Mouse (Mus musculus) neural tube, embryonic 11.5 days (tissue): ENCODE data around the gene Mapre1. TPM values are rescaled to one million over a fixed set of nuclear protein-coding genes. Genes with fewer than 3 reads are reported as not detected.

Experiments
- ATAC-seq: fragments of 200-750 bp; cut with Nextera tagmentation; 2 replicates; pipeline ENCODE4 v1.8.0; 2017; ENCODE audit warnings: moderate number of reproducible peaks, mild to moderate bottlenecking, moderate TSS enrichment, moderate library complexity; ENCODE audit not compliant: insufficient read depth, low FRiP score, low TSS enrichment
- DNase-seq: peaks from one replicate; pipeline ENCODE4 v3.0.0-alpha.2; 2015; ENCODE audit warnings: low spot score
- H3K27ac ChIP-seq: fragments of 300-500 bp; sonication (generic); 2 replicates; pipeline ENCODE4 v1.5.1; 2014; ENCODE audit warnings: low read depth, mild to moderate bottlenecking, low read length
- H3K27me3 ChIP-seq: fragments of 300-500 bp; sonication (generic); 2 replicates; pipeline ENCODE4 v1.6.1; 2014; ENCODE audit warnings: mild to moderate bottlenecking, low read length, mixed read lengths; ENCODE audit not compliant: control insufficient read depth, insufficient read depth
- H3K36me3 ChIP-seq: fragments of 300-500 bp; sonication (generic); 2 replicates; pipeline ENCODE4 v1.6.1; 2014; ENCODE audit warnings: mild to moderate bottlenecking, low read length, moderate library complexity, mixed read lengths; ENCODE audit not compliant: control insufficient read depth, insufficient read depth
- H3K4me1 ChIP-seq: fragments of 300-500 bp; sonication (generic); 2 replicates; pipeline ENCODE4 v1.6.1; 2014; ENCODE audit warnings: low read length, mixed read lengths; ENCODE audit not compliant: control insufficient read depth, insufficient read depth
- H3K4me2 ChIP-seq: fragments of 300-500 bp; sonication (generic); 2 replicates; pipeline ENCODE4 v1.6.1; 2014; ENCODE audit warnings: low read depth, mild to moderate bottlenecking, moderate library complexity
- H3K4me3 ChIP-seq: fragments of 300-500 bp; sonication (generic); 2 replicates; pipeline ENCODE4 v1.5.1; 2014; ENCODE audit warnings: low read depth, low read length
- H3K9ac ChIP-seq: fragments of 300-500 bp; sonication (generic); 2 replicates; pipeline ENCODE4 v1.6.1; 2014; ENCODE audit warnings: mild to moderate bottlenecking, low read length
- H3K9me3 ChIP-seq: fragments of 300-500 bp; sonication (generic); 2 replicates; pipeline ENCODE4 v1.6.1; 2016; ENCODE audit warnings: low read length; ENCODE audit not compliant: control insufficient read depth
- WGBS: fragments of 180-500 bp; shearing (Covaris S2); extraction: QIAGEN DNeasy Blood & Tissue Kit; methylation state at CpG from one replicate; pipeline ENCODE4 v1.1.7; 2014; 5-methylcytosine and 5-hydroxymethylcytosine counted together
- polyA plus RNA-seq: library from polyadenylated mRNA; unstranded; fragments of >200 nt; fragmentation: Nextera tagmentation; extraction: Ambion mirVana; gene quantifications from 2 replicates; pipeline ENCODE4 v1.2.1, GENCODE M21; 2014

The Mapre1 gene
- polyA plus RNA-seq, 1 experiment from 2014 or later, result 351 TPM

- ATAC-seq, result no peak
Observed at GRCm38 (mm10) chr2:153762121-153762520, 21.0 kb downstream of the Mapre1 start.

GRCm38 (mm10) chr2:153767484-153767883, 26.4 kb downstream of the Mapre1 start:
- H3K4me1 ChIP-seq, result no peaks in the 10 kb centered on the region
- WGBS, result 70% methylated on average over 6 of the region's 6 CpGs
- no peaks in the 10 kb centered on the region for H3K27me3 ChIP-seq
- H3K36me3 ChIP-seq, result peaks cover 4% of the 10 kb centered on the region; the same call in 1 of the 2 replicates
- no peak overlapping the region for H3K27ac ChIP-seq
- no peaks in the 10 kb centered on the region for H3K9me3 ChIP-seq
- DNase-seq (no peak), ATAC-seq (no peak)
- H3K4me2 ChIP-seq, result no peak overlapping the region
- H3K4me3 ChIP-seq, result no peak overlapping the region
- no peak overlapping the region for H3K9ac ChIP-seq

More at GRCm38 (mm10) chr2:153762121-153762520, 21.0 kb downstream of the Mapre1 start:
- H3K9me3 ChIP-seq, result no peaks in the 10 kb centered on the region
- H3K9ac ChIP-seq, result no peak overlapping the region
- H3K4me2 ChIP-seq, result no peak overlapping the region
- H3K36me3 ChIP-seq, result peaks cover 15% of the 10 kb centered on the region
- WGBS, result 96% methylated on average over 5 of the region's 5 CpGs
- H3K4me3 ChIP-seq, result no peak overlapping the region
- no peak for DNase-seq
- H3K4me1 ChIP-seq, result no peaks in the 10 kb centered on the region
- H3K27me3 ChIP-seq, result no peaks in the 10 kb centered on the region
- no peak overlapping the region for H3K27ac ChIP-seq

- Histone ChIP-seq H3K9ac (no peak overlapping the region), H3K27ac (no peak overlapping the region), H3K27me3 (no peaks in the 10 kb centered on the region), H3K4me1 (no peaks in the 10 kb centered on the region), H3K36me3 (peaks cover 4% of the 10 kb centered on the region; the same call in 1 of the 2 replicates), H3K9me3 (no peaks in the 10 kb centered on the region), H3K4me3 (no peak overlapping the region), H3K4me2 (no peak overlapping the region)
- DNase-seq (no peak), ATAC-seq (no peak)
- 91% methylated on average over 2 of the region's 2 CpGs for WGBS
Observed at GRCm38 (mm10) chr2:153768881-153769280, 27.8 kb downstream of the Mapre1 start.

GRCm38 (mm10) chr2:153772950-153773349, 31.9 kb downstream of the Mapre1 start:
- H3K9ac ChIP-seq, result no peak overlapping the region
- H3K4me3 ChIP-seq, result no peak overlapping the region
- H3K9me3 ChIP-seq, result no peaks in the 10 kb centered on the region
- H3K4me1 ChIP-seq, result no peaks in the 10 kb centered on the region
- no peaks in the 10 kb centered on the region for H3K36me3 ChIP-seq
- WGBS, result 98% methylated on average over 4 of the region's 4 CpGs
- no peaks in the 10 kb centered on the region for H3K27me3 ChIP-seq
- H3K27ac ChIP-seq, result no peak overlapping the region
- no peak for ATAC-seq
- no peak for DNase-seq
- H3K4me2 ChIP-seq, result no peak overlapping the region

GRCm38 (mm10) chr2:153775472-153775871, 34.4 kb downstream of the Mapre1 start:
- Histone ChIP-seq H3K4me3 (no peak overlapping the region), H3K27ac (no peak overlapping the region), H3K9me3 (no peaks in the 10 kb centered on the region), H3K27me3 (no peaks in the 10 kb centered on the region), H3K4me1 (no peaks in the 10 kb centered on the region), H3K36me3 (no peaks in the 10 kb centered on the region), H3K9ac (no peak overlapping the region), H3K4me2 (no peak overlapping the region)
- ATAC-seq (no peak), DNase-seq (no peak)
- WGBS, result 97% methylated on average over 4 of the region's 4 CpGs

- no peaks in the 10 kb centered on the region for H3K9me3 ChIP-seq
- DNase-seq (peak; percentile 75), ATAC-seq (peak; percentile 69; the same call in 1 of the 2 replicates)
- H3K36me3 ChIP-seq, result no peaks in the 10 kb centered on the region
- no peaks in the 10 kb centered on the region for H3K27me3 ChIP-seq
- H3K4me2 ChIP-seq, result peak overlapping the region; percentile 29
- WGBS, result 17% methylated on average over 23 of the region's 24 CpGs
- H3K27ac ChIP-seq, result no peak overlapping the region
- peak overlapping the region; percentile 9; the same call in 1 of the 2 replicates for H3K4me3 ChIP-seq
- no peaks in the 10 kb centered on the region for H3K4me1 ChIP-seq
- no peak overlapping the region for H3K9ac ChIP-seq
Observed at GRCm38 (mm10) chr2:153778638-153779362, 37.7 kb downstream of the Mapre1 start.

GRCm38 (mm10) chr2:153779394-153779981, 38.4 kb downstream of the Mapre1 start, which contains the start of gene Efcab8:
Gene Efcab8 (plus strand): TSS chr2:153779931.
- H3K4me3 ChIP-seq, result peak within 1 kb of the TSS; percentile 9; the same call in 1 of the 2 replicates
- DNase-seq, result no peak
- H3K4me1 ChIP-seq, result no peaks in the 10 kb centered on the region
- peak within 1 kb of the TSS; percentile 29 for H3K4me2 ChIP-seq
- WGBS, result 54% methylated on average over 12 of the region's 12 CpGs
- H3K9me3 ChIP-seq, result no peaks in the 10 kb centered on the region
- no peak within 1 kb of the TSS for H3K27ac ChIP-seq
- no peak within 1 kb of the TSS for H3K9ac ChIP-seq
- no peaks in the 10 kb centered on the region for H3K36me3 ChIP-seq
- no peak for ATAC-seq
- H3K27me3 ChIP-seq, result no peaks in the 10 kb centered on the region

GRCm38 (mm10) chr2:153781181-153781580, 40.1 kb downstream of the Mapre1 start:
- ATAC-seq (no peak), DNase-seq (no peak)
- H3K9ac ChIP-seq, result no peak overlapping the region
- no peaks in the 10 kb centered on the region for H3K4me1 ChIP-seq
- no peaks in the 10 kb centered on the region for H3K27me3 ChIP-seq
- no peak overlapping the region for H3K4me3 ChIP-seq
- no peak overlapping the region for H3K4me2 ChIP-seq
- H3K36me3 ChIP-seq, result no peaks in the 10 kb centered on the region
- H3K9me3 ChIP-seq, result no peaks in the 10 kb centered on the region
- WGBS, result 83% methylated on average over 4 of the region's 4 CpGs
- H3K27ac ChIP-seq, result no peak overlapping the region

- Histone ChIP-seq H3K4me2 (no peak overlapping the region), H3K4me1 (no peaks in the 10 kb centered on the region), H3K27me3 (no peaks in the 10 kb centered on the region), H3K4me3 (no peak overlapping the region), H3K27ac (no peak overlapping the region), H3K9ac (no peak overlapping the region), H3K9me3 (no peaks in the 10 kb centered on the region), H3K36me3 (no peaks in the 10 kb centered on the region)
- WGBS, result 89% methylated on average over 2 of the region's 2 CpGs
- ATAC-seq (no peak), DNase-seq (no peak)
Observed at GRCm38 (mm10) chr2:153784668-153785067, 43.6 kb downstream of the Mapre1 start.
